Mouse (Mus musculus): ENCODE measurements around the gene Zmpste24. TPM values are rescaled to one million over a fixed set of nuclear protein-coding genes. Genes with fewer than 3 reads are reported as not detected.

Zmpste24 gene
- total RNA-seq, 2 experiments from 2014 or later = 25.5 to 31.9 TPM

Other genes starting within 250 kb of the Zmpste24 start
- gene Rims3, start 243.4 kb downstream of the Zmpste24 start, total RNA-seq (2015; ENCODE audit: low replicate concordance) = 1.7 and 5.0 TPM in 2 replicates
- gene Rims3, start 243.4 kb downstream of the Zmpste24 start, total RNA-seq (2017; ENCODE audit: low replicate concordance) = 2.1 TPM in 1 of 2 replicates, not detected in the other
- gene Exo5, start 173.2 kb downstream of the Zmpste24 start, total RNA-seq (2015; ENCODE audit: low replicate concordance) = 9.4 and 10.1 TPM in 2 replicates
- gene Exo5, start 173.2 kb downstream of the Zmpste24 start, total RNA-seq (2017; ENCODE audit: low replicate concordance) = 3.5 and 4.2 TPM in 2 replicates
- gene Zfp69, start 146.5 kb downstream of the Zmpste24 start, total RNA-seq (2015; ENCODE audit: low replicate concordance) = not detected in 2 replicates
- gene Zfp69, start 146.5 kb downstream of the Zmpste24 start, total RNA-seq (2017; ENCODE audit: low replicate concordance) = not detected in 2 replicates
- gene Smap2, start 81.0 kb downstream of the Zmpste24 start, total RNA-seq (2015; ENCODE audit: low replicate concordance) = 44.0 and 57.3 TPM in 2 replicates
- gene Smap2, start 81.0 kb downstream of the Zmpste24 start, total RNA-seq (2017; ENCODE audit: low replicate concordance) = 28.8 and 31.5 TPM in 2 replicates
- not detected in 2 replicates for gene Col9a2, start 58.9 kb downstream of the Zmpste24 start, total RNA-seq (2015; ENCODE audit: low replicate concordance)
- gene Col9a2, start 58.9 kb downstream of the Zmpste24 start, total RNA-seq (2017; ENCODE audit: low replicate concordance) = not detected in 2 replicates
- gene Tmco2, start 11.0 kb upstream of the Zmpste24 start, total RNA-seq (2015; ENCODE audit: low replicate concordance) = not detected in 2 replicates
- gene Tmco2, start 11.0 kb upstream of the Zmpste24 start, total RNA-seq (2017; ENCODE audit: low replicate concordance) = not detected in 2 replicates
- gene Rlf, start 116.8 kb upstream of the Zmpste24 start, total RNA-seq (2015; ENCODE audit: low replicate concordance) = 17.7 and 31.9 TPM in 2 replicates
- gene Rlf, start 116.8 kb upstream of the Zmpste24 start, total RNA-seq (2017; ENCODE audit: low replicate concordance) = 40.4 and 47.4 TPM in 2 replicates
- not detected in 2 replicates for gene Gm12888, start 226.7 kb upstream of the Zmpste24 start, total RNA-seq (2015; ENCODE audit: low replicate concordance)
- gene Gm12888, start 226.7 kb upstream of the Zmpste24 start, total RNA-seq (2017; ENCODE audit: low replicate concordance) = not detected in 2 replicates

All from erythroid progenitor cell, adult 5-6 weeks (primary cell).